Mouse (Mus musculus) stomach, adult 2 months (tissue): ENCODE measurements around the gene Cs. TPM values are rescaled to one million over a fixed set of nuclear protein-coding genes. Genes with fewer than 3 reads are reported as not detected.

Experiments used
- polyA plus RNA-seq: library from polyadenylated mRNA; depleted of rRNA; stranded (reverse); fragments of >200 nt; gene quantifications from 2 replicates; pipeline ENCODE4 v1.2.3, GENCODE M21; 2012; rRNA removed

The Cs gene
- polyA plus RNA-seq, result 146 and 160 TPM in 2 replicates

DNA sequence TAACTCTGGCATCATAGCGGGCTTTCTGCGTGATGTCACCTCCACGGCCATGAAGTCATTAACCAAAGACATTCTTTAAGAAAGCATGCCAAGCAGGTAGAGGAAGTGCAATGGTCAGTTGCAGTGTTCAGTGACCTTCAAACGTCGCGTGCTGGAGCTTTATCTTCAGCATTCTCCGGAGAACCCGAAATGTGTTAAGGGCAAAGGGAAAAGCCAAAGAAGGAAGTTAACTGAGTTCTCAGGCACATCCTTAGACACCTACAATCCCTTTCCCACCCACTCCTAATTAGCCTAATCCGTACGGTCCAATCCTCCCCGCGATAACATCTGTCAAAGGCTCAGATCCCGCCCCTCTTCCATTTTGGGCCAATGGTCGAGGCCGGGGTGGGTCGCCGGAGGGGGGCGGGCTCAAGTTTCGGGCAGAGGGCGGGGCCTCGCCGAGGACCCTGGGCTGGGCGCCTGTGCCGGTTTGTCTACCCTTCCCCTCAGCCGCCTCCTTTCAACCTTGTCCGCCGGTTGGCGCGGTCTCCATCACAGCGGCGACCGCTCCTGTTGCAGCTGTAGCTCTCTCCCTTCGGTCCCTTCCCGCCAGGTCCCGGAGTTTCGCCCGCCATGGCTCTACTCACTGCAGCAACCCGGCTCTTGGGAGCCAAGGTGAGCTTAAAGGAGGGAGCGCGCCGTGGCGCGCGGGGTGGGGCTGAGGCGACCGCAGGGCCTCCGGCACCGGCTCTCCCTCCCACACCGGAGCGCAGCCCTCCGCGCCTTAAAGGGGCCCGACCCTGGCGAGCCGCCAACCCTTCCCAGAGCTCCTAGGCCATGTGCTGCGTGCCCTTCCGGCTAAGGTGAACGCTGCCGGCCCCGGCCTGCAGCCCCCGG, at the start of gene Cs:
TSS of gene Cs (plus strand) at position 429 of the 876 bp plus-strand sequence.

DNA sequence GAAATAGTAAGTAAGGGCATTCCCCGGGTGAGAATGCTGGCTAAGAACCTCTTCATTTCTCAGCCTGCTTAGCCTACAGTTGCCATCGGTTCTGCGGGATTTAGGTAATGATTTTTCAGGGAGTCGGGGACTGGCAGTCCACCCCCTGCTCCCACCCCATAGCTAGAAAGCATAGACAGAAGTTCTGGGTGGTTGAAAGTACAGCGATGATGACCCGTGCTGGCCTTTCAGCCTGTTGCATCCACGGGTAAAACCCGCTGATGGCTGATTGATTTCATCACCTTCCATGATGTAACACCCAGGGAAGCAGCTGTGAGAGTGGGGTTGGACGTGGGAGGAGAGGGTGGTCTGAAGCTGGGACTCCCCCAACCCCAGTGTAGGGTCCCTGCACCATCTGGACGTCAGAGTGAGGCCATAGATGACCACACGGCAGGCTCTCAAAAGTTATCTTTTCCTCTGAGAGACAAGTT, 38.8 kb upstream of the Cs start, which contains the start of gene Il23a:
TSS of gene Il23a (minus strand) at position 51 of the 470 bp plus-strand sequence.

DNA sequence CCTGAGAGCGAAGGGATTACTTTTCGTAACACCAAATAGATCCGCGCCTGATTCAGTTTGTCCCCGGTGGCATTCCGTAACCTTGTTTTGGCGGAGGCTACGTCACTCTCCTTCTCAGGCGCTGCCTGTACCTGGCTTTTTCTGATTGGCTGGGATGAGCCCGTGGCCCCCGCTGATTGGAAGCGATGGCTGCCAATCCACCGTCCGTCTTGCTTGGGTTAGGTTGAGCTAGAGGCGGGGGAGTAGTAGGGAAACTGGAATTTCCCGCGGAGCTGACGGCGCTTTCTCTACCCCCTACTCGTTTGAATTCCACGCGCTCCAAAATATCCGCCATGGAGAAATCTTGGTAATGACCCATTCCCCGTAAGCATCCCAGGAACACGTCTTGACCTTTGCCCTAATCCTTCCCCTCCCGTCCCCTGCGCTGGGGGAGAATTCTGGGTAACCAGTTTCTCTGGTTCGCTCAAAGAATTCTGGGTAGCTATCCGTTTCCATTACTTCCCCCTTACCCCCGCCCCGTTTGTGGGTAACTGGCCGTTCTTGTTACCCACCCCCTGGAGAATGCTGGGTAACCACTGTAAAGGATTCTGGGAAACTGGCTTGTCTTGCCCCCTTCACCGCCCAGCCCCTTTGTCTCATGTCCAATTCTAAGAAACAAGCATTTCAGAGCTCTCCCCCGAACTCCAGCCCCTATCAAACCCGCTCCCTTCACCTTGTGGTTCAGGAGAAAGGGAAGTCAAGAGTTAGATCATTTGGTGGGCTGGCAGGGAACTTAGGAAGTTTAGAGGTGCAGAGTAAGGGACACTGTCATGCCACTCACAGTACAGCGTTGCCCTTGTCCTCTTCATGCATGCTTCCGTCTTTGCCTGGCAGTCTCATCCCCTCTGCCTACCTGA, 34.2 kb upstream of the Cs start, which contains the start of gene Pan2:
TSS of gene Pan2 (plus strand) at position 210 of the 896 bp plus-strand sequence.

DNA sequence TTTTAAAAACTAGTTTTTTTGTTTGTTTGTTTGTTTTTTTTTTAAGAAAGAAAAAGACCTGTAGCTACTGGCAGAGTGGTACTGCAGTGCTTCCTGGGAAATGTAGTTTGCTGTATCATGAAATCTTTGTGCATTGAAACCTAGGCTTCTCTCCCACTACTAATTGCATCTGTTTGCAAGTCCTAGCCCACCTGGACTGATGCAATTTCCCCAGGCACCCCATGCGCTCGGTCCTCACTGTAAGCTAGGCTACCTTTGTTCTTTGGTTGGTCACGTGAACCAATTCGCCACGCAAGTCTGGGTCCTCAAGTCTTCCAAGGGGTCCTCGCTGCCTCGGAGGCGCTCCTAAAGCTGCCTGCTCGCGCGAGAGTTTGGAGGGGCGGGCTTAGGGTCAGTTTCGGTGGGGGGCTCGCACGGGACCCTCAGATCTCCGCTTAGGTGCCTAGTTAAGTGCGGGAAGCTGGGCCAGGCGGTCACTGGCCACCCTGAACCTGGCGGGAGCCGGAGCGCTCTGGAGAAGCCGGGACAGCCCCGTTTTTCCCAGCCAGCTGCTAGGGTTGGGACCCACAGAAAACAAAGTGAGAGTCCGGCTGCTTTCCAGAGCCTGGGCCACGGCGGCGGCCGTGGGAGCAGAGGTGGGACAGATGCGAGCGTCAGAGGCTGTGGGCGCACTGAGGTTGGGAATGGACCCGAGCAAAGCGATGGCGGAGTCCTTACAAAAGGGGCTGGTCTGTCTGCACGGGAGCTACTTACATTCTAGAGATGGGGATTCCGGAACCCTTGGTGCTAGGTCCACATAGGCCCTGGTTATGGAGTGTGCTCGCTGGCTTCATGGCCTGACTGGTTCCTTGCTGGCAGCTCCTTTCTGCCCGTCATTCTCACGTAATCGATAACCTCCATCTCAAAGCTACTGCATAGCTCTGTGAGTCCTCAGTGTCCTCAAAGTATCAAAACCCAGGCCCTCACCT, 15.1 kb upstream of the Cs start, which contains the start of gene Cnpy2:
TSS of gene Cnpy2 (plus strand) at position 319 of the 968 bp plus-strand sequence.

DNA sequence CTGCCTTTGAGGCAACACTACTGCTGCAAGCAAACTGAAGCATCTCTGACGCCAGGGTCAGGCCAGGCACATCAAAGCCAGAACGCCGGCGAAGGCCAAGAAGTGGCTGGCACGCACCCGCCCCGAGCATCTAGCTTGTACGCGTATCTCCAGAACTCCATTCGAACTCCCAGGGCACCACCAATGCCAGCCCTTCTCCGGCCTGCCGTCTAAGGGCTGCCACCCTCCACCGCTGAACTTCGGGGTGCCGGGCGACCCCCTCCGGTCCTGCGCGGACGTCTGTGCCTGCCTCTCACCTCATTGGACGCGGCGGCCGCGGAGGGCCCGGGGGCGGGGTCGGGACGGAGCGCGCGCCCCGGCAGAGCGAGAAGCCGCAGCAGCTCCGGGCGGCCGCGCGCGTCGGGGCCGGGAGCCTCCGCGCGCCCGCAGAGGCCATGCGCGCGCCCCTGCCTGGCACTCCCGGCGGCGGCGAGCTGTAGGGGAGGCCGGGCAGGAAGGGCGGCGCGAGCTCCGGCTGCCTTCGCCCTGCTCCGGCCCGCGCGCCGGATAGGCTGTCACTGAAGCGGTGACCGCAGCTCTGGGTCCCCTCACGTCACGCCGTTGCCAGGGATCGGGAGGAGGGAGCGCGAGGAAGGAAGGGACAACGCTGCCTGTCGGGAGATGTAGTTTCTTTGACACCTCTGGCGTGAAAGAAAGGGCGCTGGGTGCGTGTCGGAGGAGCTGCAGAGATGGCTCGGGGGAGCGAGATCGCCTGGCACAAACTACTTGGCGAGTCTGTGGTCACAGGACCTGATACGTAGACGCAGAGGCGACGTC, 31.1 kb downstream of the Cs start, which contains the start of gene Coq10a:
TSS of gene Coq10a (minus strand) at position 596 of the 816 bp plus-strand sequence.

DNA sequence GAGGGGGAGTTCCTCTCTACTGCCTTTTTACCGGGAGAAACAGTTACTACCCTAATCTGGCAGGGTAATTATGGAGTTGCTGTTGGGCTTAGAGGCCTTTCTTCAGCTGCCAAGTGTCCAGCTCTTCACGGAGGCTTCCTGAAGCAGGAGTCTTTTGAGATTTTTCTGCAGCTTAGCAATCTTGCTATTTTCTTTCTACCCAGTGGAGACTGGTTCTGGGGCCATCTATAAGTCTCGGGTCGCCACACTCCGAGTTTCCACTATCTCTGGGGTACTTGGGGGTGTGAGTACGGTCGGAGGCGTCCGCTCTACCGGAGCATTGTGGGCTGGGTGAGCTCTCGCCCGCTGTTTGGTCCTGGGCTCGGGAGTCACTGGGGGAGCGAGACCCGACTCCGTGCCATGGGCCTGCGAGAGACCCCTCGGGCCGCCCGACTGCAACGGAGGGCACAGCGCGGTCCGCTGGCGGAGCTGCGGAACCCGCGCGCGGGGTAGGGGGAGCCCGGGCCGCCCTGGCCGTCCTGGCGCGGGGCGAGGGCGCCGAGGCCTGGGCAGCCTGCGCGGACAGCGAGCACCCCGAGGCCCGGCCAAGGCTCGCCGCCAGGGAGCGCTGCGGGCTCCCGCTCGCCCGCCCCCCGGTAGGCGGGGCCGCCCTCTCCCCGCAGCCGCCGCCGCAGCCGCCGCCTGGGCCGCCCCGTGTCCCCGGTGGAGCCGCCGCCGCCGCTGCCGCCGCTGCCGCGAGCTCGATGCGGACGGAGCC, 39.1 kb downstream of the Cs start, which contains the start of gene Ankrd52:
TSS of gene Ankrd52 (plus strand) at position 661 of the 757 bp plus-strand sequence.

DNA sequence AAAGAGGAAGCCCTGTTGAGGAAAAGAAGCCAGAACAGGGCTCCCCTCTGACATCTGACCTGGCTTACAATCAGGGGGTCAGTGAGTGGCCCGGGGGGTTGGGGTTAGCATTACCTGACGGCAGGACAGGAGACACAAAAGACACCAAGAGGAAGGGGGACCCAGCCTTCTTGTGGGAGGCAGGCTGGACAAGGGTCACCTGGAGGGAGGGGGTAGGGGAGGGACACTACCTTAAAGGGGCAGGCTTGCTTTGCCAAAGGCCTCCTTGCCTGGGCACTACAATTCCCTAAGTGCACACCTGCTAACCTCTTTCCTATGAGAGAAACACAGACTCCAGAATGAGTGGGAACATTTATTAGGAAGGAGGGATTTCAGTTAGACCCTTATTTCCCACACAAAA, 63.5 kb downstream of the Cs start, which contains the start of gene Slc39a5:
TSS of gene Slc39a5 (minus strand) at position 174 of the 400 bp plus-strand sequence.

DNA sequence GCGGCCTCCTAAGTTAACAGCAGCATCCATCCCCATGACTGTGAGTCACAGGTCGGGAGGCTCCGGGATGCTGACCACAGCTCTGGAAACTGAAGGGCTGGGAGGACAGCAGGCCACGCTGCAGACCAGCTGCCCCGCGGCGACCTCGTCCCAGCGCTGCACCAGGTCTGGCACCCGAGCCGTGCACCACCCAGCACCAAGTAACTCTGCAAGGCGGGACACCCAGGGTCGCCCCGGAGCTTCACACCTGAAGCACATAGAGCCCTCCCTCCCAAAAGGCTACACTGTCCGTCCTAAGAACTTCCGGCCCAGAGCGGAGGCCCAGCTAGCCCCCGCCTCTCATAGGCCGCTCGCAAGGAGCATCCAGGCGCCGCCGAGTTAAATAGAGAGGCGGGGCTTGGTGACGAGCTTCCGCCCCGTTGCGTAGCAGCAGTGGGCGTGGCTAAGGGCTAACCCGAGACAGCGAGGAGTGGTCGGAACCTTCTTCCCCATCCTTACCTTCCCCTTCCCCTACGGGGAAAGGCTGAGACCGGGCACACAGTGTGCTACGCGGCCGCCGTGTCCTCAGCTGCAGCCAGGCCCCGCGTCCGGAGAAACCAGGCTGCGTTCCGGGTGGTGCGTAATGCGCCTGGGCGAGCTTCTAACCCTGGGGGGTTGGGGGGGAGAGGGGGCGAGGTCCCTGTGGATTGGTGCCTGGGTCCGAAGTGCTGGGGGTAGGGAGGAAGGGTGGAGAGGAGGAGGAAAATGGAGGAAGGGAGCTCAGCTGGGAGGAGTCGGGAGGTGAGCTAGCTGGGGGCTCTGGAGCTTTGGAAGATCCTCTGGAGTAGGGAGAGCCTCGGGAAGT, 73.9 kb downstream of the Cs start, which contains the start of the genes Nabp2 and Rnf41:
TSS of gene Nabp2 (minus strand) at position 282 of the 844 bp plus-strand sequence.
TSS of gene Rnf41 (plus strand) at position 447 of the 844 bp plus-strand sequence.

Other genes starting within 250 kb of the Cs start
- 9.9 and 13.8 TPM in 2 replicates for gene Baz2a, start 246.2 kb upstream of the Cs start, polyA plus RNA-seq
- 38.4 and 39.6 TPM in 2 replicates for gene Rbms2, start 157.4 kb upstream of the Cs start, polyA plus RNA-seq
- gene Gls2, start 143.3 kb upstream of the Cs start, polyA plus RNA-seq, result 3.0 and 3.8 TPM in 2 replicates
- 5.6 and 6.4 TPM in 2 replicates for gene Spryd4, start 125.9 kb upstream of the Cs start, polyA plus RNA-seq
- not detected in 2 replicates for gene Mip, start 111.9 kb upstream of the Cs start, polyA plus RNA-seq
- gene Timeless, start 105.7 kb upstream of the Cs start, polyA plus RNA-seq, result 0.65 and 1.6 TPM in 2 replicates
- gene Apon, start 83.6 kb upstream of the Cs start, polyA plus RNA-seq, result 0.10 TPM in 1 of 2 replicates, not detected in the other
- 0.87 and 0.95 TPM in 2 replicates for gene Apof, start 69.1 kb upstream of the Cs start, polyA plus RNA-seq
- 6.2 and 8.3 TPM in 2 replicates for gene Stat2, start 67.2 kb upstream of the Cs start, polyA plus RNA-seq
- gene Il23a, start 39.0 kb upstream of the Cs start, polyA plus RNA-seq, result 0.04 TPM in 1 of 2 replicates, not detected in the other
- gene Pan2, start 34.4 kb upstream of the Cs start, polyA plus RNA-seq, result 5.9 and 9.0 TPM in 2 replicates
- 10.5 and 16.3 TPM in 2 replicates for gene Cnpy2, start 15.3 kb upstream of the Cs start, polyA plus RNA-seq
- 8.6 and 9.5 TPM in 2 replicates for gene Coq10a, start 31.3 kb downstream of the Cs start, polyA plus RNA-seq
- gene Ankrd52, start 39.4 kb downstream of the Cs start, polyA plus RNA-seq, result 7.5 and 9.2 TPM in 2 replicates
- 0.83 and 0.84 TPM in 2 replicates for gene Slc39a5, start 63.5 kb downstream of the Cs start, polyA plus RNA-seq
- 9.5 and 10.9 TPM in 2 replicates for gene Nabp2, start 73.8 kb downstream of the Cs start, polyA plus RNA-seq
- gene Rnf41, start 73.9 kb downstream of the Cs start, polyA plus RNA-seq, result 7.1 and 8.2 TPM in 2 replicates
- gene Smarcc2, start 121.5 kb downstream of the Cs start, polyA plus RNA-seq, result 32.1 and 38.8 TPM in 2 replicates
- 404 and 639 TPM in 2 replicates for gene Myl6, start 156.4 kb downstream of the Cs start, polyA plus RNA-seq
- gene Myl6b, start 161.0 kb downstream of the Cs start, polyA plus RNA-seq, result 1.6 and 1.9 TPM in 2 replicates
- gene Esyt1, start 188.1 kb downstream of the Cs start, polyA plus RNA-seq, result 22.8 and 23.2 TPM in 2 replicates
- 6.9 and 7.8 TPM in 2 replicates for gene Zc3h10, start 210.0 kb downstream of the Cs start, polyA plus RNA-seq
- 1,075 and 1,307 TPM in 2 replicates for gene Rpl41, start 211.6 kb downstream of the Cs start, polyA plus RNA-seq
- 4.8 and 7.2 TPM in 2 replicates for gene Pa2g4, start 228.3 kb downstream of the Cs start, polyA plus RNA-seq